Mouse (Mus musculus) thymus, adult 2 months (tissue): ENCODE results near the gene Sash3. TPM values are rescaled to one million over a fixed set of nuclear protein-coding genes. Genes with fewer than 3 reads are reported as not detected.

Source experiments
- DNase-seq: peaks from one replicate; pipeline ENCODE4 v3.0.0; 2021
- H3K27ac ChIP-seq: fragments of 200-500 bp; 2 replicates; pipeline ENCODE4 v1.5.1; 2012; ENCODE audit warnings: low read length, control low read depth; ENCODE audit not compliant: control insufficient read depth, insufficient read depth
- H3K27me3 ChIP-seq: fragments of 200-500 bp; 2 replicates; pipeline ENCODE4 v1.6.1; 2012; ENCODE audit warnings: mild to moderate bottlenecking, low read length, moderate library complexity, mixed read lengths; ENCODE audit not compliant: control insufficient read depth, insufficient read depth
- H3K36me3 ChIP-seq: fragments of 200-500 bp; 2 replicates; pipeline ENCODE4 v1.6.1; 2012; ENCODE audit warnings: mild to moderate bottlenecking, low read length, moderate library complexity; ENCODE audit not compliant: control insufficient read depth, insufficient read depth
- H3K4me1 ChIP-seq: fragments of 200-500 bp; replicated peaks from 2 replicates; pipeline ENCODE4 v1.6.1; 2012; ENCODE audit warnings: low read length; ENCODE audit not compliant: control insufficient read depth, insufficient read depth
- H3K4me3 ChIP-seq: fragments of 200-500 bp; 2 replicates; pipeline ENCODE4 v1.5.1; 2012; ENCODE audit warnings: mild to moderate bottlenecking, low read length, control low read depth, moderate library complexity; ENCODE audit not compliant: control insufficient read depth, insufficient read depth
- CTCF ChIP-seq: fragments of 200-500 bp; IDR thresholded peaks from 2 replicates; pipeline ENCODE4 v1.5.1; 2012; ENCODE audit warnings: mild to moderate bottlenecking, control low read depth, low read length, moderate library complexity, borderline replicate concordance; ENCODE audit not compliant: control insufficient read depth, poor library complexity, insufficient read depth; ENCODE audit errors: extremely low read depth
- POLR2A ChIP-seq: fragments of 200-500 bp; IDR thresholded peaks from 2 replicates; pipeline ENCODE4 v1.6.1; 2012; ENCODE audit warnings: mild to moderate bottlenecking, low read length, control low read depth, moderate library complexity; ENCODE audit not compliant: control insufficient read depth, poor library complexity, insufficient read depth; ENCODE audit errors: extremely low read depth
- WGBS: fragments of 180-500 bp; shearing (Covaris S2); methylation state at CpG from one replicate; pipeline ENCODE4 v1.1.7; 2018; 5-methylcytosine and 5-hydroxymethylcytosine counted together
- polyA plus RNA-seq: library from polyadenylated mRNA; depleted of rRNA; stranded (reverse); fragments of >200 nt; gene quantifications from 2 replicates; pipeline ENCODE4 v1.2.3, GENCODE M21; 2012

The Sash3 gene
- polyA plus RNA-seq, 1 experiment: 314 TPM

GRCm38 (mm10) chrX:48127502-48128218, 18.6 kb upstream of the Sash3 start:
- TF ChIP-seq CTCF (no peak), POLR2A (no peak)
- peak; percentile 25 for DNase-seq
- no peaks in the 10 kb centered on the region for H3K36me3 ChIP-seq
- H3K4me3 ChIP-seq: no peak overlapping the region
- H3K27ac ChIP-seq: peak overlapping the region; percentile 85
- WGBS: 19% methylated on average over 6 of the region's 6 CpGs
- H3K4me1 ChIP-seq: peaks cover 29% of the 10 kb centered on the region
- no peaks in the 10 kb centered on the region for H3K27me3 ChIP-seq

GRCm38 (mm10) chrX:48129167-48129566, 17.1 kb upstream of the Sash3 start:
- H3K4me1 ChIP-seq: peaks cover 29% of the 10 kb centered on the region
- H3K27ac ChIP-seq: no peak overlapping the region
- no peak overlapping the region for H3K4me3 ChIP-seq
- TF ChIP-seq POLR2A (no peak), CTCF (no peak)
- H3K27me3 ChIP-seq: no peaks in the 10 kb centered on the region
- no peak for DNase-seq
- no peaks in the 10 kb centered on the region for H3K36me3 ChIP-seq
- WGBS: 71% methylated on average over 1 of the region's 1 CpGs

- TF ChIP-seq CTCF (no peak), POLR2A (no peak)
- DNase-seq: peak; percentile 80
- Histone ChIP-seq H3K27me3 (no peaks in the 10 kb centered on the region), H3K36me3 (no peaks in the 10 kb centered on the region), H3K27ac (peak overlapping the region; percentile 100), H3K4me3 (no peak overlapping the region), H3K4me1 (peaks cover 61% of the 10 kb centered on the region)
- WGBS: 7% methylated on average over 4 of the region's 4 CpGs
Observed at GRCm38 (mm10) chrX:48136935-48137334, 9.3 kb upstream of the Sash3 start.

- H3K27me3 ChIP-seq: no peaks in the 10 kb centered on the region
- H3K4me3 ChIP-seq: no peak overlapping the region
- 20% methylated on average over 6 of the region's 6 CpGs for WGBS
- H3K4me1 ChIP-seq: peaks cover 66% of the 10 kb centered on the region
- no peak for DNase-seq
- TF ChIP-seq CTCF (no peak), POLR2A (no peak)
- peak overlapping the region; percentile 100 for H3K27ac ChIP-seq
- H3K36me3 ChIP-seq: no peaks in the 10 kb centered on the region
Observed at GRCm38 (mm10) chrX:48138011-48138410, 8.2 kb upstream of the Sash3 start.

- no peak for TF ChIP-seq CTCF
- TF ChIP-seq POLR2A: no peak
- 8% methylated on average over 7 of the region's 7 CpGs for WGBS
- peak overlapping the region; percentile 100 for H3K27ac ChIP-seq
- no peak overlapping the region for H3K4me3 ChIP-seq
- no peaks in the 10 kb centered on the region for H3K36me3 ChIP-seq
- no peak for DNase-seq
- no peaks in the 10 kb centered on the region for H3K27me3 ChIP-seq
- H3K4me1 ChIP-seq: peaks cover 68% of the 10 kb centered on the region
Observed at GRCm38 (mm10) chrX:48138539-48139275, 7.5 kb upstream of the Sash3 start.

- H3K4me3 ChIP-seq: 0 out of 2 replicates have a peak overlapping the region, but pooled peaks have one; percentile 18
- H3K27me3 ChIP-seq: no peaks in the 10 kb centered on the region
- TF ChIP-seq POLR2A: no peak
- TF ChIP-seq CTCF: no peak
- DNase-seq: no peak
- H3K4me1 ChIP-seq: peaks cover 70% of the 10 kb centered on the region
- H3K36me3 ChIP-seq: no peaks in the 10 kb centered on the region
- 4% methylated on average over 14 of the region's 14 CpGs for WGBS
- H3K27ac ChIP-seq: peak overlapping the region; percentile 100
Observed at GRCm38 (mm10) chrX:48139368-48140285, 6.6 kb upstream of the Sash3 start.
